ENCODE assay signal across 34 mouse cellular contexts in genomic region chr7:45409497-45410163, GRCm38 (mm10). TPM values are rescaled to one million over a fixed set of nuclear protein-coding genes. Genes with fewer than 3 reads are reported as not detected.
"Had no signal": no experiment of that assay in that cellular context is flagged by ENCODE, and none has a peak within 500 bp of the region (broad histone marks: within the 10 kb centered on the region; RNA-seq: fewer than 3 reads in every experiment).

No protein-coding gene starts in this region.

- H3K4me2 ChIP-seq: heart, embryonic 12.5 days; hindbrain, embryonic 13.5 days; hindbrain, embryonic 15.5 days; limb, embryonic 12.5 days; liver, embryonic 11.5 days; liver, embryonic 13.5 days had no signal

- H3K27ac ChIP-seq: heart, embryonic 10.5 days; hindbrain, embryonic 13.5 days; hindbrain, embryonic 15.5 days; hindbrain, postnatal 0 days; layer of hippocampus, adult 2 months; left cerebral cortex, adult 2 months; limb, embryonic 10.5 days; limb, embryonic 12.5 days; liver, embryonic 13.5 days had no signal

- ATAC-seq: hindbrain, postnatal 0 days; intestine, embryonic 16.5 days had no signal

- H3K4me3 ChIP-seq: heart, embryonic 10.5 days; heart, embryonic 12.5 days; hindbrain, embryonic 13.5 days; hindbrain, embryonic 15.5 days; layer of hippocampus, adult 2 months; left cerebral cortex, adult 2 months; limb, embryonic 10.5 days; limb, embryonic 12.5 days; liver, embryonic 13.5 days had no signal

- H3K9me3 ChIP-seq: heart, embryonic 10.5 days; hindbrain, embryonic 13.5 days; hindbrain, embryonic 15.5 days; limb, embryonic 10.5 days; liver, embryonic 13.5 days had no signal

- H3K9ac ChIP-seq: heart, embryonic 12.5 days; hindbrain, embryonic 13.5 days; hindbrain, embryonic 15.5 days; limb, embryonic 12.5 days; liver, embryonic 13.5 days had no signal

- H3K36me3 ChIP-seq: heart, embryonic 10.5 days; heart, embryonic 12.5 days; hindbrain, embryonic 13.5 days; hindbrain, embryonic 15.5 days; limb, embryonic 10.5 days; limb, embryonic 12.5 days; liver, embryonic 13.5 days had no signal

- DNase-seq: gastrocnemius, postnatal 14 days; gastrocnemius, postnatal 36 days; heart, adult 18-20 months; heart, postnatal 10 days; heart, postnatal 36 days; kidney, adult 18-20 months; kidney, adult 8-10 months; kidney, postnatal 10 days; kidney, postnatal 25 days; kidney, postnatal 4 days; liver; liver, embryonic 13.5 days had no signal

RNA-seq across cellular contexts. Expression of gene Ntf5, which starts 3.9 kb away (rescaled TPM):
- total RNA-seq: layer of hippocampus, adult 2 months; left cerebral cortex, adult 2 months; left cerebral cortex, postnatal 14 days; left cerebral cortex, postnatal 36 days had no signal

RNA-seq across cellular contexts. Expression of gene Kcna7, which starts 4.2 kb away (rescaled TPM):
- total RNA-seq: hematopoietic stem cell, adult 5-6 weeks; layer of hippocampus, adult 2 months; layer of hippocampus, postnatal 10 days; layer of hippocampus, postnatal 25 days; left cerebral cortex, adult 2 months; left cerebral cortex, postnatal 36 days had no signal
- polyA plus RNA-seq: hindbrain, embryonic 11.5 days; hindbrain, embryonic 13.5 days; hindbrain, embryonic 15.5 days; hindbrain, postnatal 0 days; intestine, embryonic 14.5 days; kidney, embryonic 14.5 days; kidney, embryonic 16.5 days; liver, embryonic 11.5 days; liver, embryonic 13.5 days had no signal

RNA-seq across cellular contexts. Expression of gene Lhb, which starts 11.0 kb away (rescaled TPM):
- total RNA-seq: heart, adult 18-20 months; heart, adult 8-10 months; heart, postnatal 10 days; heart, postnatal 36 days; hematopoietic stem cell, adult 5-6 weeks; hindbrain, postnatal 0 days; layer of hippocampus, adult 2 months; left cerebral cortex, adult 2 months; left cerebral cortex, postnatal 14 days; left cerebral cortex, postnatal 36 days had no signal
- polyA plus RNA-seq: heart, embryonic 10.5 days; heart, embryonic 12.5 days; heart, embryonic 14.5 days; hindbrain, embryonic 11.5 days; intestine, embryonic 16.5 days; kidney, embryonic 14.5 days; kidney, embryonic 16.5 days; limb, embryonic 10.5 days; limb, embryonic 12.5 days; liver, embryonic 13.5 days had no signal
